Mouse (Mus musculus) midbrain, embryonic 14.5 days (tissue): Measurements from ENCODE around the gene Ear14. TPM values are rescaled to one million over a fixed set of nuclear protein-coding genes. Genes with fewer than 3 reads are reported as not detected.
A peak's percentile ranks its signal among the peaks of the same experiment; 100 is the strongest.
"Not testable (repeated sequence)": the region's sequence is repeated elsewhere in the genome, so short reads cannot be mapped to it uniquely, and the experiment has no call there.

Experiments used
- ATAC-seq: fragments of 200-750 bp; cut with Nextera tagmentation; 2 replicates; pipeline ENCODE4 v1.8.0; 2017; ENCODE audit warnings: moderate number of reproducible peaks, moderate library complexity; ENCODE audit not compliant: low FRiP score, low TSS enrichment
- DNase-seq: peaks from one replicate; pipeline ENCODE4 v3.0.0-alpha.2; 2015
- H3K27ac ChIP-seq: fragments of 300-500 bp; sonication (generic); replicated peaks from 2 replicates; pipeline ENCODE4 v1.5.1; 2014; ENCODE audit warnings: mild to moderate bottlenecking, low read depth, low read length, moderate library complexity
- H3K27me3 ChIP-seq: fragments of 300-500 bp; sonication (generic); 2 replicates; pipeline ENCODE4 v1.6.1; 2014; ENCODE audit warnings: low read length, control low read depth, mixed read lengths; ENCODE audit not compliant: control insufficient read depth, insufficient read depth
- H3K36me3 ChIP-seq: fragments of 300-500 bp; sonication (generic); 2 replicates; pipeline ENCODE4 v1.6.1; 2014; ENCODE audit warnings: low read length, control low read depth; ENCODE audit not compliant: control insufficient read depth, insufficient read depth
- H3K4me1 ChIP-seq: fragments of 300-500 bp; sonication (generic); 2 replicates; pipeline ENCODE4 v1.6.1; 2014; ENCODE audit warnings: mild to moderate bottlenecking, antibody characterized with exemption, low read length, control low read depth; ENCODE audit not compliant: control insufficient read depth, insufficient read depth
- H3K4me2 ChIP-seq: fragments of 300-500 bp; sonication (generic); 2 replicates; pipeline ENCODE4 v1.6.1; 2014; ENCODE audit warnings: mild to moderate bottlenecking, low read length, moderate library complexity
- H3K4me3 ChIP-seq: fragments of 300-500 bp; sonication (generic); replicated peaks from 2 replicates; pipeline ENCODE4 v1.5.1; 2014; ENCODE audit warnings: low read depth, low read length
- H3K9ac ChIP-seq: fragments of 300-500 bp; sonication (generic); replicated peaks from 2 replicates; pipeline ENCODE4 v1.6.1; 2014; ENCODE audit warnings: mild to moderate bottlenecking, low read length, moderate library complexity
- H3K9me3 ChIP-seq: fragments of 300-500 bp; sonication (generic); 2 replicates; pipeline ENCODE4 v1.6.1; 2016; ENCODE audit warnings: low read length, control low read depth, mixed read lengths; ENCODE audit not compliant: control insufficient read depth
- WGBS: fragments of 180-500 bp; shearing (Covaris S2); extraction: QIAGEN DNeasy Blood & Tissue Kit; methylation state at CpG from one replicate; pipeline ENCODE4 v1.1.7; 2014; 5-methylcytosine and 5-hydroxymethylcytosine counted together
- polyA plus RNA-seq: library from polyadenylated mRNA; unstranded; fragments of >200 nt; fragmentation: Nextera tagmentation; extraction: Ambion mirVana; gene quantifications from 2 replicates; pipeline ENCODE4 v1.2.1, GENCODE M21; 2014

Gene Ear14
- polyA plus RNA-seq: not detected in 2 replicates

- no peaks in the 10 kb centered on the region for H3K4me1 ChIP-seq
- DNase-seq: no peak
- no peak for ATAC-seq
- no peaks in the 10 kb centered on the region for H3K27me3 ChIP-seq
- WGBS: 89% methylated on average over 2 of the region's 2 CpGs
- no peaks in the 10 kb centered on the region for H3K36me3 ChIP-seq
- no peaks in the 10 kb centered on the region for H3K9me3 ChIP-seq
- no peak within 1 kb of the TSS for H3K4me3 ChIP-seq
- H3K4me2 ChIP-seq: no peak within 1 kb of the TSS
- no peak within 1 kb of the TSS for H3K27ac ChIP-seq
- H3K9ac ChIP-seq: no peak within 1 kb of the TSS
Observed at GRCm38 (mm10) chr14:51203115-51203514, at the start of gene Ear14. TSS of gene Ear14 (plus strand) at chr14:51203391.

- no peaks in the 10 kb centered on the region for H3K9me3 ChIP-seq
- H3K36me3 ChIP-seq: no peaks in the 10 kb centered on the region
- 88% methylated on average over 5 of the region's 5 CpGs for WGBS
Observed at GRCm38 (mm10) chr14:51156056-51156735, 47.0 kb upstream of the Ear14 start.

GRCm38 (mm10) chr14:51156736-51157068 lies 46.5 kb upstream of the Ear14 start:
- no peak for ATAC-seq
- H3K9me3 ChIP-seq: no peaks in the 10 kb centered on the region

More at GRCm38 (mm10) chr14:51156056-51156735, 47.0 kb upstream of the Ear14 start:
- no peaks in the 10 kb centered on the region for H3K4me1 ChIP-seq
- DNase-seq (no peak), ATAC-seq (no peak)
- no peak overlapping the region for H3K4me3 ChIP-seq
- H3K27me3 ChIP-seq: no peaks in the 10 kb centered on the region
- no peak overlapping the region for H3K9ac ChIP-seq
- H3K27ac ChIP-seq: no peak overlapping the region
- H3K4me2 ChIP-seq: no peak overlapping the region

GRCm38 (mm10) chr14:51157072-51157471 lies 46.1 kb upstream of the Ear14 start:
- Histone ChIP-seq H3K4me1 (no peaks in the 10 kb centered on the region), H3K36me3 (no peaks in the 10 kb centered on the region), H3K9ac (no peak overlapping the region), H3K4me2 (no peak overlapping the region), H3K9me3 (no peaks in the 10 kb centered on the region), H3K27me3 (no peaks in the 10 kb centered on the region), H3K4me3 (no peak overlapping the region), H3K27ac (no peak overlapping the region)
- ATAC-seq (no peak), DNase-seq (no peak)
- WGBS: 100% methylated on average over 1 of the region's 1 CpGs

More at GRCm38 (mm10) chr14:51156736-51157068, 46.5 kb upstream of the Ear14 start:
- no peaks in the 10 kb centered on the region for H3K27me3 ChIP-seq
- no peak overlapping the region for H3K4me3 ChIP-seq
- no peak for DNase-seq
- H3K9ac ChIP-seq: no peak overlapping the region
- no peak overlapping the region for H3K27ac ChIP-seq
- no peaks in the 10 kb centered on the region for H3K4me1 ChIP-seq
- no peak overlapping the region for H3K4me2 ChIP-seq
- H3K36me3 ChIP-seq: no peaks in the 10 kb centered on the region
- 87% methylated on average over 4 of the region's 4 CpGs for WGBS

GRCm38 (mm10) chr14:51161976-51162375 lies 41.2 kb upstream of the Ear14 start, which contains the start of gene Rnase2b:
TSS of gene Rnase2b (plus strand) at chr14:51162260.
- H3K36me3 ChIP-seq, H3K9ac ChIP-seq, H3K4me3 ChIP-seq, H3K4me2 ChIP-seq, DNase-seq, H3K27ac ChIP-seq, H3K9me3 ChIP-seq, ATAC-seq, H3K27me3 ChIP-seq, H3K4me1 ChIP-seq: not testable (repeated sequence)
- WGBS: 88% methylated on average over 3 of the region's 3 CpGs

- H3K36me3 ChIP-seq, ATAC-seq, H3K4me3 ChIP-seq, H3K4me1 ChIP-seq, H3K27me3 ChIP-seq, DNase-seq, H3K4me2 ChIP-seq, H3K9ac ChIP-seq, H3K27ac ChIP-seq, H3K9me3 ChIP-seq: not testable (repeated sequence)
- WGBS: 94% methylated on average over 6 of the region's 6 CpGs
Observed at GRCm38 (mm10) chr14:51163323-51163722, 39.9 kb upstream of the Ear14 start.

- Histone ChIP-seq H3K36me3 (no peaks in the 10 kb centered on the region), H3K4me3 (no peak overlapping the region), H3K4me2 (no peak overlapping the region), H3K27ac (no peak overlapping the region), H3K9me3 (no peaks in the 10 kb centered on the region), H3K27me3 (no peaks in the 10 kb centered on the region), H3K4me1 (no peaks in the 10 kb centered on the region), H3K9ac (no peak overlapping the region)
- ATAC-seq (no peak), DNase-seq (no peak)
- 100% methylated on average over 1 of the region's 1 CpGs for WGBS
Observed at GRCm38 (mm10) chr14:51165435-51165834, 37.8 kb upstream of the Ear14 start.

- no peaks in the 10 kb centered on the region for H3K9me3 ChIP-seq
- no peak for ATAC-seq
Observed at GRCm38 (mm10) chr14:51166068-51166467, 37.1 kb upstream of the Ear14 start.

GRCm38 (mm10) chr14:51172095-51172865 lies 30.9 kb upstream of the Ear14 start:
- H3K36me3 ChIP-seq, H3K4me1 ChIP-seq, ATAC-seq, H3K27me3 ChIP-seq, H3K9ac ChIP-seq, H3K27ac ChIP-seq, H3K9me3 ChIP-seq, H3K4me2 ChIP-seq, H3K4me3 ChIP-seq: not testable (repeated sequence)
- peak; percentile 69 for DNase-seq
- WGBS: 39% methylated on average over 9 of the region's 9 CpGs

More at GRCm38 (mm10) chr14:51166068-51166467, 37.1 kb upstream of the Ear14 start:
- Histone ChIP-seq H3K27me3 (no peaks in the 10 kb centered on the region), H3K36me3 (no peaks in the 10 kb centered on the region), H3K9ac (no peak overlapping the region), H3K4me2 (no peak overlapping the region), H3K4me1 (no peaks in the 10 kb centered on the region), H3K27ac (no peak overlapping the region), H3K4me3 (no peak overlapping the region)
- DNase-seq: no peak
